Mouse (Mus musculus) neutrophil, adult 5-6 weeks (primary cell): ENCODE data around the gene Gm13757. TPM values are rescaled to one million over a fixed set of nuclear protein-coding genes. Genes with fewer than 3 reads are reported as not detected.
"Not testable (repeated sequence)": the region's sequence is repeated elsewhere in the genome, so short reads cannot be mapped to it uniquely, and the experiment has no call there.

ENCODE experiments used
- ATAC-seq: fragments of 151-379, 151-347 bp; 2 replicates; pipeline ENCODE4 v1.8.0; 2017; ENCODE audit warnings: mild to moderate bottlenecking, moderate TSS enrichment; ENCODE audit not compliant: insufficient number of reproducible peaks, poor library complexity, low FRiP score, severe bottlenecking; ENCODE audit errors: extremely low read depth
- total RNA-seq: library from RNA; stranded (forward); fragments of 200-1000 nt; gene quantifications from 2 replicates; pipeline ENCODE4 v1.2.3, GENCODE M21; 2017

Gm13757 gene
- total RNA-seq: not detected in 2 replicates

DNA sequence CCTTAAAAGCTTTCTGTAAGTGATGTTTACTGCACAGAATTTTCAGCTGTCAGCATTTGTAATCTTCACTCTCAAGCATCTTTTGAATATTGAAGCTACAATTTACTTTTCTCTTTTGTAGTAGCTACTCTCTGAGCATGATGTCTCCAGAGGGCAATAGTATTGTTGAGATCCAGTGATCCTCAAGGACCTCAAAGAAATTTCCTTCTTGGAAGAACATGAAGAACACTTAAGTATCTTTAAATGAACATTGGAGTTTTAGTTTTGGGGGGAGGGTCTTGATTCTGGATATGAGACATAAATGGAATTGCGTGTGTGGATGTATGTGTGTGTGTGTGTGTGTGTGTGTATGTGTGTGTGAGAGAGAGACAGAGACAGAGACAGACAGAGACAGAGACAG, at the start of gene Gm13757:
TSS of gene Gm13757 (minus strand) at position 101 of the 400 bp plus-strand sequence.
- no peak for ATAC-seq

GRCm38 (mm10) chr2:88493020-88493419, 44.1 kb upstream of the Gm13757 start, which contains the start of gene Olfr1185-ps1:
Olfr1185-ps1 (plus strand) TSS chr2:88493320.
- ATAC-seq: no peak

- ATAC-seq: no peak
Observed at GRCm38 (mm10) chr2:88483298-88483697, 34.4 kb upstream of the Gm13757 start, which contains the start of gene Olfr1184. Olfr1184 (plus strand) TSS chr2:88483598.

GRCm38 (mm10) chr2:88454567-88454966, 5.6 kb upstream of the Gm13757 start, which contains the start of gene Olfr1183:
Olfr1183 (plus strand) TSS chr2:88454867.
- not testable (repeated sequence) for ATAC-seq

- ATAC-seq: no peak
Observed at GRCm38 (mm10) chr2:88426071-88426470, 22.9 kb downstream of the Gm13757 start, which contains the start of gene Olfr1181. Olfr1181 (minus strand) TSS chr2:88426171.

- ATAC-seq: no peak
Observed at GRCm38 (mm10) chr2:88419051-88419450, 29.9 kb downstream of the Gm13757 start, which contains the start of gene Olfr1180. Olfr1180 (minus strand) TSS chr2:88419151.

GRCm38 (mm10) chr2:88406353-88406752, 42.6 kb downstream of the Gm13757 start, which contains the start of gene Olfr1179:
Olfr1179 (minus strand) TSS chr2:88406453.
- no peak for ATAC-seq

Other genes with a start within 250 kb of the Gm13757 start
- not detected in 2 replicates for gene Olfr1170, start 220.8 kb downstream of the Gm13757 start, total RNA-seq
- gene Olfr1173, start 169.3 kb downstream of the Gm13757 start, total RNA-seq: 0.35 TPM in 1 of 2 replicates, not detected in the other
- not detected in 2 replicates for gene Olfr1174-ps, start 134.0 kb downstream of the Gm13757 start, total RNA-seq
- gene Olfr1175-ps, start 121.9 kb downstream of the Gm13757 start, total RNA-seq: 0.12 TPM in 2 replicates
- 0.49 TPM in 1 of 2 replicates, not detected in the other for gene Olfr1176, start 112.4 kb downstream of the Gm13757 start, total RNA-seq
- gene Olfr1177-ps, start 102.6 kb downstream of the Gm13757 start, total RNA-seq: not detected in 2 replicates
- gene Olfr1178, start 62.1 kb downstream of the Gm13757 start, total RNA-seq: not detected in 2 replicates
- gene Olfr1179, start 42.7 kb downstream of the Gm13757 start, total RNA-seq: not detected in 2 replicates
- not detected in 2 replicates for gene Olfr1180, start 30.0 kb downstream of the Gm13757 start, total RNA-seq
- 0.12 TPM in 1 of 2 replicates, not detected in the other for gene Olfr1181, start 23.0 kb downstream of the Gm13757 start, total RNA-seq
- 0.12 TPM in 1 of 2 replicates, not detected in the other for gene Olfr1183, start 5.7 kb upstream of the Gm13757 start, total RNA-seq
- not detected in 2 replicates for gene Olfr1184, start 34.5 kb upstream of the Gm13757 start, total RNA-seq
- not detected in 2 replicates for gene Olfr1185-ps1, start 44.2 kb upstream of the Gm13757 start, total RNA-seq
- not detected in 2 replicates for gene Olfr1186, start 69.4 kb upstream of the Gm13757 start, total RNA-seq
- not detected in 2 replicates for gene Olfr1188, start 107.8 kb upstream of the Gm13757 start, total RNA-seq
- not detected in 2 replicates for gene Olfr1189, start 137.3 kb upstream of the Gm13757 start, total RNA-seq
- gene Olfr1191-ps1, start 191.4 kb upstream of the Gm13757 start, total RNA-seq: not detected in 2 replicates
- 0.12 TPM in 1 of 2 replicates, not detected in the other for gene Olfr1192-ps1, start 199.4 kb upstream of the Gm13757 start, total RNA-seq
- gene Olfr1193, start 226.5 kb upstream of the Gm13757 start, total RNA-seq: not detected in 2 replicates
- not detected in 2 replicates for gene Olfr1195, start 240.1 kb upstream of the Gm13757 start, total RNA-seq